Mouse (Mus musculus) forebrain, embryonic 16.5 days (tissue): ENCODE data around the gene Tti1. TPM values are rescaled to one million over a fixed set of nuclear protein-coding genes. Genes with fewer than 3 reads are reported as not detected.

Experiments
- ATAC-seq: fragments of 200-750 bp; cut with Nextera tagmentation; 2 replicates; pipeline ENCODE4 v1.8.0; 2017; ENCODE audit warnings: mild to moderate bottlenecking, moderate library complexity
- H3K27ac ChIP-seq: fragments of 300-500 bp; sonication (generic); 2 replicates; pipeline ENCODE4 v1.5.1; 2014; ENCODE audit warnings: low read length, control low read depth
- H3K27me3 ChIP-seq: fragments of 300-500 bp; sonication (generic); replicated peaks from 2 replicates; pipeline ENCODE4 v1.6.1; 2014; ENCODE audit warnings: low read length; ENCODE audit not compliant: control insufficient read depth, insufficient read depth
- H3K36me3 ChIP-seq: fragments of 300-500 bp; sonication (generic); 2 replicates; pipeline ENCODE4 v1.6.1; 2014; ENCODE audit not compliant: control insufficient read depth, insufficient read depth
- H3K4me1 ChIP-seq: fragments of 300-500 bp; sonication (generic); replicated peaks from 2 replicates; pipeline ENCODE4 v1.6.1; 2014; ENCODE audit warnings: low read length; ENCODE audit not compliant: control insufficient read depth, insufficient read depth
- H3K4me2 ChIP-seq: fragments of 300-500 bp; sonication (generic); 2 replicates; pipeline ENCODE4 v1.6.1; 2014; ENCODE audit warnings: mild to moderate bottlenecking, low read length, control low read depth
- H3K4me3 ChIP-seq: fragments of 300-500 bp; sonication (generic); replicated peaks from 2 replicates; pipeline ENCODE4 v1.5.1; 2014; ENCODE audit warnings: mild to moderate bottlenecking, low read length, control low read depth
- H3K9ac ChIP-seq: fragments of 300-500 bp; sonication (generic); replicated peaks from 2 replicates; pipeline ENCODE4 v1.6.1; 2014; ENCODE audit warnings: low read depth, low read length, control low read depth
- H3K9me3 ChIP-seq: fragments of 300-500 bp; sonication (generic); 2 replicates; pipeline ENCODE4 v1.6.1; 2016; ENCODE audit warnings: low read length; ENCODE audit not compliant: control insufficient read depth
- WGBS: fragments of 180-500 bp; shearing (Covaris S2); extraction: QIAGEN DNeasy Blood & Tissue Kit; methylation state at CpG from one replicate; pipeline ENCODE4 v1.1.7; 2014; 5-methylcytosine and 5-hydroxymethylcytosine counted together
- polyA plus RNA-seq: library from polyadenylated mRNA; unstranded; fragments of >200 nt; fragmentation: Nextera tagmentation; extraction: Ambion mirVana; gene quantifications from 2 replicates; pipeline ENCODE4 v1.2.1, GENCODE M21; 2015

The Tti1 gene
- polyA plus RNA-seq, 1 experiment from 2014 or later, result 22.1 TPM

DNA sequence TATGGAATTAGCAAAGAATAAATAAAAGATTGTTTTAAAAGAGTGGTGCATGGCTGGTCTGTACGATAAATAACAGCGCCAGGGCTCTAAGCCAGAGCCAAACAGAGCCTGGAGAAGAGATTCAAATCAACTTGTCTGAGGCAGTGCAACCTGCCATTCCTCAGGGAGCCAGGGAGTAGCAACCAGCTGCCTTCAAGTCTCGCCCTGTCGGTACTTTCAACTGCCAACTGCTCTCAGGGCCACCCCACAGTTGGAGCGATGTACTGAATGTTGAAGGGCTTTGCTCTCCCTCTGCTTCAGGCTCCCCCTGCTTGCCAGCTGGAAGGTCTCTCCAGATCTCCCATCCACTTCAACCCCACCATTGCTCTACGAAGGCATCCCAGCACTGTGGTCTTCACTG is 58.1 kb downstream of the Tti1 start:
- ATAC-seq, result peak; percentile 50; the same call in 1 of the 2 replicates
- peaks cover 13% of the 10 kb centered on the region for H3K4me1 ChIP-seq
- no peak overlapping the region for H3K4me3 ChIP-seq
- H3K9ac ChIP-seq, result no peak overlapping the region
- 33% methylated on average over 6 of the region's 6 CpGs for WGBS
- no peak overlapping the region for H3K27ac ChIP-seq
- H3K9me3 ChIP-seq, result no peaks in the 10 kb centered on the region
- peaks cover 6% of the 10 kb centered on the region; the same call in 1 of the 2 replicates for H3K27me3 ChIP-seq
- no peak overlapping the region for H3K4me2 ChIP-seq
- H3K36me3 ChIP-seq, result no peaks in the 10 kb centered on the region

DNA sequence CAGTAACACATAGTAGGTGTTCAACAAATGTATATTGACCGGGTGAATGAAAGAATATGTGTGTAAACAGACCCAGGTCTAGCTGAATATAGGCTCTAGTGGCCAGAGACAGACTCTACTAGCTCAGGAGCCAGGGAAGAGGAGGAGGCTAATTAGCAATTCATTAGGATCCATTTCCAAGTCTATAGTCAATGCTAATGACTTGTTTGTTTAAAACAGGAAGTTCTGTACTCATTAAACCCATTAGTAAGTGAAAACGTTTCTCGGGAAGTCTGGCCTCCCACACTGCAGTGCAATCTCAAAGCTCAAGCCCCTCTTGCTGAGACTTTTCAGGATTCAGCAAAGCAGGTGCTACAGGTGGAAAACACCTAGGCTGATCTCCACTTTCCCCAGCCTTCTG is 60.4 kb downstream of the Tti1 start:
- Histone ChIP-seq H3K27me3 (peaks cover 6% of the 10 kb centered on the region; the same call in 1 of the 2 replicates), H3K36me3 (no peaks in the 10 kb centered on the region), H3K4me1 (peaks cover 5% of the 10 kb centered on the region; the same call in 1 of the 2 replicates), H3K27ac (no peak overlapping the region), H3K4me3 (no peak overlapping the region), H3K4me2 (no peak overlapping the region), H3K9ac (no peak overlapping the region), H3K9me3 (no peaks in the 10 kb centered on the region)
- WGBS, result 13% methylated on average over 3 of the region's 3 CpGs
- 0 out of 2 replicates have a peak, but pooled peaks have one; percentile 20 for ATAC-seq

DNA sequence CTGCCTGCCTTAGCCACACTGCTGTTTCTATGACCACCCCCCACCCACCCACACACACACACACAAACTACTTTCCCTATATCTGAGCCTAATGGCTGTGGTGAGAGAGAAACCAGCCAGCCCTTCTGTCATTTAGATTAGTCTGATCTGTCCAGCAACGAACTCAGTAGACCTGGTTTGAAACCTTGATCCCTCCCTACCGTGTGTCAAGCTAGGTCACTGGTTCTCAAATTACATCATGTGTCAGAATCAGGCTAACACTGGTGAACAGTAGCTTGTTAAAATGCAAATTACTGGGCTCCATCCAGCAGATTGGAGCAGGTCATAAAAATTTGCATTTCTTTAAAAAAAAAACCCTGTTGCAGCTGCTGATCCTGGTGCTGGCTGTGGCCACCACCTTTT is 70.5 kb downstream of the Tti1 start:
- no peaks in the 10 kb centered on the region for H3K9me3 ChIP-seq
- no peaks in the 10 kb centered on the region for H3K36me3 ChIP-seq
- ATAC-seq, result no peak
- no peak overlapping the region for H3K4me3 ChIP-seq
- H3K4me1 ChIP-seq, result peaks cover 16% of the 10 kb centered on the region
- no peak overlapping the region for H3K9ac ChIP-seq
- H3K27me3 ChIP-seq, result no peaks in the 10 kb centered on the region
- no peak overlapping the region for H3K4me2 ChIP-seq
- no peak overlapping the region for H3K27ac ChIP-seq
- WGBS, result 2% methylated on average over 2 of the region's 2 CpGs

DNA sequence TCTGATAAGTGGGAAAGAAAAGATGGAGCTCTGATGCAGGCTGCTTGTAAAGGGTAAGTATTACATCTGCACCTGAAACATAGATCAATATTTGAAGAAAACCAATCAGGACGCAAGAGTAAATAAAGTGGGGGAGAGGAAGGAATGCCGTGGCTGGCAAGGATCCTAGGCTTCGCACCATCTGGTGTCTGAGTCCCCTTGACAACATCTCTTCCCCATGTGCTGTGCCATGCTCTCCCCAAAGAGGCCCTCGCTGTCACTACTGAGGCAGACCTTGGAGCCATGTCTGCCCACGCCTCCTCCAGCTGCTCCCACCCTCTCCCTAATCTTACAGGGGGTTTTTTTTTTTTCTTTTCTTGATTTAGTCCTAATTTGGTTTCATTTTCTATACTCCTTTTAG is 74.3 kb downstream of the Tti1 start:
- H3K4me3 ChIP-seq, result no peak overlapping the region

DNA sequence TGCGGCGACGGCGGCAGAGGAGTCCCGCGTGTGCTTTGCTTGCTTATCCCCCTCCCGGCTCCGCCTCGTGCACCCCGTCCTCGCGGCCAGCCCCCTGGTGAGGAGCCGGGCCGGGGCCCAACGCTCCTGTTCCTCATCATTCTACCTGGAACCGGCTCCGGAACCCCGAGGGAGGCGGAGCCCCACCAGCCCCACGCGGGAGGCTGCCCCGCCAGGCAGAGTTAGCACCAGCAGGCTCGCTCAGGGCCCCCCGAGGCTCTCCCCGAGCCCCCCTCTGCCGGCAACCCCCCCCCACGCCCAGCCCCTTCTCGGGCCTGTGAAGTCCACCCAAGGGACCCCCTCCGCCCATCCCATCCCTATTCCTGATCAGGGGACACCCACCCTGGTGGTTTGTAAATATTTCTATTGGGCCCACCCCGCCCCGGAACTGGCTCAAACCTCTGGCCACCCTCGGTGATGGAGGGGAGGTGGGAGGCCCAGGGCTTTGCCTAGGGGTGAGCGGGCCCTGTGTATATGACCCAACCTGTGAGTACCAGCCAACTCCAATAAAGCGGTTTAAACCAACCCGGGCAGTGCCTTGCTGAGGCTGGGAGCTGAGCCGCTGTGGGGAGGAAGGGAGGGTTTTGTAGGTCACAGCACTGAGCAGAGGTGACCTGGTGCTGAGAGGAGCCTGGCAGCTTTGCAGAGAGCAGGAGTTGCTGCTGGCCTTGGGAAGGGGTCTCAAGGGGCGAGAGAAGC is 83.9 kb downstream of the Tti1 start:
- peaks cover 16% of the 10 kb centered on the region; the same call in 1 of the 2 replicates for H3K27me3 ChIP-seq
- no peaks in the 10 kb centered on the region for H3K9me3 ChIP-seq
- H3K9ac ChIP-seq, result peak overlapping the region; percentile 77
- peak overlapping the region; percentile 87 for H3K4me2 ChIP-seq
- 11% methylated on average over 37 of the region's 37 CpGs for WGBS
- no peak overlapping the region for H3K27ac ChIP-seq
- H3K4me1 ChIP-seq, result peaks cover 25% of the 10 kb centered on the region
- no peaks in the 10 kb centered on the region for H3K36me3 ChIP-seq
- peak; percentile 13 for ATAC-seq
- peak overlapping the region; percentile 50 for H3K4me3 ChIP-seq

More for the DNA sequence above, 74.3 kb downstream of the Tti1 start:
- no peaks in the 10 kb centered on the region for H3K27me3 ChIP-seq
- H3K36me3 ChIP-seq, result no peaks in the 10 kb centered on the region
- H3K4me2 ChIP-seq, result no peak overlapping the region
- 43% methylated on average over 5 of the region's 5 CpGs for WGBS
- ATAC-seq, result peak; percentile 59
- H3K27ac ChIP-seq, result no peak overlapping the region
- H3K9ac ChIP-seq, result no peak overlapping the region
- no peaks in the 10 kb centered on the region for H3K9me3 ChIP-seq
- peaks cover 16% of the 10 kb centered on the region for H3K4me1 ChIP-seq

DNA sequence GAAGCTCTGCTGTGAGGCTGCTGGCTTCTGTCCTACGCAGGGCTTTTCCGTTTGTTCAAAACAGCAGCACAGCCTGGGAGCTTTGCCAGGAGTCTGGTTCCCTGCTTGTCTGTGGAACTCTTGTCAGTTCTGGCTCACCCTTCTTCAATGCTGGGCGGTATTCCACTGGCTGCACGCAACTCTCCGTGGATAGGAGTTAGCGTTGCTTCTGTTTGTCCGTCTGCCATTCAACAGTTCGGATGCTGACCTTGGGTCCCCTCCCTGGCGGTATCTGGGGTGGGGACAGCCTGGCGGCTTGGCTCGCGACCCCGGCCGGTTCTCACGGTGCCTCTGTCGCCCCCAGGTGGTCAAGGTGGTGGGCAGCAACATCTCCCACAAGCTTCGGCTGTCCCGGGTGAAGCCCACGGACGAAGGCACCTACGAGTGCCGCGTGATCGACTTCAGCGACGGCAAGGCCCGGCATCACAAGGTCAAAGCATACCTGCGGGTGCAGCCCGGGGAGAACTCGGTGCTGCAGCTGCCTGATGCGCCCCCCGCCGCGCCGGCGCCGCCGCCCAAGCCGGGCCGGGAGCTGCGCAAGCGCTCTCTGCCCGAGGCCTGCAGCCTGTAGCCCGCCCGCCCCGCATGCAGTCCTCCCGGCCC is 84.6 kb downstream of the Tti1 start:
- peak overlapping the region; percentile 87 for H3K4me2 ChIP-seq
- H3K9ac ChIP-seq, result peak overlapping the region; percentile 77
- WGBS, result under 1% methylated on average over 47 of the region's 47 CpGs
- H3K36me3 ChIP-seq, result no peaks in the 10 kb centered on the region
- peak overlapping the region; percentile 50 for H3K4me3 ChIP-seq
- peaks cover 25% of the 10 kb centered on the region for H3K4me1 ChIP-seq
- ATAC-seq, result peak; percentile 83
- peak overlapping the region; percentile 39; the same call in 1 of the 2 replicates for H3K27ac ChIP-seq
- no peaks in the 10 kb centered on the region for H3K9me3 ChIP-seq
- peaks cover 16% of the 10 kb centered on the region; the same call in 1 of the 2 replicates for H3K27me3 ChIP-seq

DNA sequence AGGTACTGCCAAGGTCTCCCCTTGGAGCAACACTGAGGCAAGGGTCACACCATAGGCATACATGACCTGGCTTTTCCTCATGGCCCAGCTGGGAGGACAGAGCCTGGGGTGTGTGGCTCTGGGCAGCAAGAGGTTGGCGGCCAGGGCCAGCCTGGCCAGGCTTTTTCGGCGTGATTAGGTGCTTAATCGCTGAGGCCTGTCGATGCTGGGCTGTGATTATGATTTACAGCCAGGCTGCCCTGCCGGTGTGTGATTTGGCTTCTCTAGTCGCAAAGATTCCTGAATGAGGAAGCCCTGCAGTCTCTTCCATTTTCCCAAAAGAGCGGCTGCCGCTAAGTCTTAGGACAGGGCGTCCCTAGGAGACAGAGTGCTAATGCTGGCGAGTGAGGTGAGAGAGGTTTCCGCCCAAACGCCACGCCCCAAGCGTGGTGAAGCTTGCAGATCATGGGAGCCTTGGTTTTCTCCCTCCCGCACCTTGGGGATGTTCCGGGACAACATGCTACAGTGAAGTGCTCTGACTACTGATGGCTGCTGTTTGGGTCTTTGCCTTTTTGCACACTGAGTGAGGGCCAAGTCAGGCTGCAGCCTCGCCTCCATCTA is 87.5 kb downstream of the Tti1 start:
- Histone ChIP-seq H3K4me3 (no peak overlapping the region), H3K27me3 (peaks cover 16% of the 10 kb centered on the region; the same call in 1 of the 2 replicates), H3K27ac (no peak overlapping the region), H3K9ac (no peak overlapping the region; the same call in 1 of the 2 replicates), H3K36me3 (no peaks in the 10 kb centered on the region), H3K4me2 (no peak overlapping the region), H3K4me1 (peaks cover 31% of the 10 kb centered on the region), H3K9me3 (no peaks in the 10 kb centered on the region)
- 6% methylated on average over 18 of the region's 18 CpGs for WGBS
- ATAC-seq, result no peak

DNA sequence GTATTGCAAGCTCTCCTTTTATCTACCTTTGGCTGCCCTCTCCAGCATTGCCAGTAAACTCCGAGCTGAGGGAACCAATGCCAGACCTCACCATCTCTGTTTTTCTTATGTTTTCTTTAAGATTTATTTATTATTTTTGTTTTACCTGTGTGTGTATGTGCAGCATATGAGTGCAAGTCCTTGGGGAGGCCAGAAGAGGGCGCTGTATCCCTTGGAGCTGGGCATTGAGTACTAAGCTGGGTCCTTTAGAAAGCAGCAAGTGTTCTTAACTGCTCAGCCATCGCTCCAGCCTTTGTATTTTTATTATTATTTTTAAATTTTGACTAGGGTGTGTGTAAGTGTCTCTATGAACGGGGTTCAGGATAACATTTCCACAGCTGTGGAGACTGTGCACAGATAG is 91.6 kb downstream of the Tti1 start:
- Histone ChIP-seq H3K36me3 (no peaks in the 10 kb centered on the region), H3K4me2 (no peak overlapping the region), H3K4me3 (no peak overlapping the region), H3K27ac (no peak overlapping the region), H3K9me3 (no peaks in the 10 kb centered on the region), H3K9ac (no peak overlapping the region), H3K4me1 (peaks cover 16% of the 10 kb centered on the region), H3K27me3 (peaks cover 12% of the 10 kb centered on the region; the same call in 1 of the 2 replicates)
- WGBS, result 83% methylated on average over 4 of the region's 4 CpGs
- ATAC-seq, result no peak
